Mouse (Mus musculus): ENCODE measurements at regions not wholly inside any gene's neighbourhood (a gene's known extent, or its start where the extent isn't known, plus 50 kb on each side); places are given as distances from the start of the nearest gene placed in this dataset.

DNA sequence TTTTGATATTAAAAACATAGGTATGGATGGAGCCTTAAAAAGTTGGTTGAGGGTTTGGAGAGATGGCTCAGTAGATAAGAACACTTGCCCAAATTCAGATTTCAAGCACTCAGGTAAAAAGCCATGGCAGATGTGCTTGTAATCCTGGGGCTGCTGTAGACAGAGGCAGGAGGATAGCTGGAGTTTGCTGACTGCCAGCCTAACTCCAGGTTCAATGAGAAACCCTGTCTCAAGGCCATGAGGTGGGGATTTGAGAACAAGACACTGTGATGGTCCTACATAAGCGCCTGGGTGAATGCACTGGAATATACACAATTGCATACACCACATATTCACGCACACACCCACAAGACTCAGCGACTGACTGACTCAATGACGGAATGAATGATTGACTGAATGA lies 71.3 kb upstream of the Foxn3 start:
- TF ChIP-seq CTCF (IDR thresholded peaks at IDR 0.05; ENCODE audit: extremely low read depth, insufficient read depth, low read length) (no peak), POLR2A (IDR thresholded peaks at IDR 0.05; ENCODE audit: extremely low read depth, insufficient read depth, low read length) (no peak)

All from cortical plate, adult 2 months (tissue).